Mouse (Mus musculus) inflammation-experienced regulatory T-cells (primary cell): ENCODE measurements around the gene Olfr596. TPM values are rescaled to one million over a fixed set of nuclear protein-coding genes. Genes with fewer than 3 reads are reported as not detected.

ENCODE experiments used
- polyA plus RNA-seq, 2 experiments: library from polyadenylated mRNA; unstranded; fragments of 100-300 nt; shearing (Covaris generic); gene quantifications; one replicate each; pipeline ENCODE4 v1.2.1; 2017

Olfr596 gene
- under 1 TPM in 1 of 2 experiments, not detected in 1; 0.29 TPM for polyA plus RNA-seq

GRCm38 (mm10) chr7:103305348-103305747, at the start of gene Olfr596:
Gene Olfr596, plus strand, starts transcription at chr7:103305648.

DNA sequence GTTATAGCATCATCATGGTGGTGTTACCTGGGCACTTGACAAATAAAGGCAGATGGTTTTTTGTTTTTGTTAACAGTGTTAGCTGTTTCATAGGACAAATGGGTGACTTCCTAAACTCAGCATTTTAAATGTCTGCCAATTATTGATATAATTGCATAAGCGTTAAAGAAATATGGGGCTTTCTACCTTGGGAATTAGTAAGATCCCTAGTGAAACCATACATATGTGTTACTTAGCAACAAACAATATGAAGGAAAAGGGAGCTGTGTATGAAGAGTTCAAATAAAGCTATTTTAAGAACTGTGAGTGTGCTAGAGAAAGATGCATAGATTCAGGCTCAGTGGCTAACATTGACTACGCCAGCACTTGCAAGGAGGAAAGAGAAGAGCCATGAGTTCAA, 10.6 kb downstream of the Olfr596 start, which contains the start of gene Olfr597:
Gene Olfr597, plus strand, starts transcription at position 301 of the 400 bp plus-strand sequence.

DNA sequence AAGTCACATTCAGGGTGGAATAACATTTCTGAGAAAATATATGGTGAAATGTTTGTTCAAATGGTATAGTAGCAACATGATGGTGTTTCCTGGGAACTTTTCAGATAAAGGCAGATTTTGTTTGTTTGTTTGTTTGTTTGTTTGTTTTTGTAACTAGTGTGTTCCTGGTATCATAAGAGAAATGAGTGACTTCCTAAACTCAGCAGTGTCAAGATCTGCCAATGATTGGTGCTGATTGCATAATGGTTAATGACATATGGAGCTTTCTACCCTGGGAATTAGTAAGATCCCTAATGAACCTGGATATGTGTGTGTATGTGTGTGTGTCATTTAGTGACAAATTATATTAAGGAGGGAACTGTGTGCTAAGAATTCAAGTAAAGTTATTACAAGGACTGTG, 17.8 kb downstream of the Olfr596 start, which contains the start of gene Olfr598:
Gene Olfr598, plus strand, starts transcription at position 301 of the 400 bp plus-strand sequence.

GRCm38 (mm10) chr7:103335617-103336016, 30.2 kb downstream of the Olfr596 start, which contains the start of gene Olfr599:
Gene Olfr599, plus strand, starts transcription at chr7:103335917.

DNA sequence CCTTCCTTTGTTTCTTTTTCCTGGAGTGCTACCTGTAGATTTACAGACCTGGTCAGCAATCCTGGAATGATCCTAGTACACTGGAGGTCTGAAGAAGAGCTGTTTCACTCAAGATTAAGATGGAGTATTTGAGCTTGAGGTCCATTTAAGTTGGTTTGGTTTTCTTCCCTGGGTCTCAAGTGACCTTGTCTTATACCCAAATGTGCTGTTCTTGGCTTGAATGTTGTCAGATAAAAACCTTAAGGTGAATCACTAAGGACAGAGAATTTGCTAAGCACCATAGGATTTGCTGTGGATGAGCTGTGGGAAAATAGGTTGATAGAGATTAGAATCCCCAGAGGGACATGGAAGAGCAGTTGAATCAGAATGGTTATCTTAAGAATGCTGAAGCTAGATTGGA, 44.1 kb downstream of the Olfr596 start, which contains the start of gene Olfr600:
Gene Olfr600, minus strand, starts transcription at position 101 of the 400 bp plus-strand sequence.

Other genes starting within 250 kb of the Olfr596 start
- not detected for gene Olfr584, start 223.8 kb upstream of the Olfr596 start, polyA plus RNA-seq
- not detected for gene Olfr585, start 207.9 kb upstream of the Olfr596 start, polyA plus RNA-seq
- gene Olfr586, start 180.0 kb upstream of the Olfr596 start, polyA plus RNA-seq, result not detected
- under 1 TPM in 1 of 2 experiments, not detected in 1; 0.32 TPM for gene Olfr588-ps1, start 164.8 kb upstream of the Olfr596 start, polyA plus RNA-seq
- gene Olfr589, start 149.3 kb upstream of the Olfr596 start, polyA plus RNA-seq, result not detected
- gene Olfr591, start 127.3 kb upstream of the Olfr596 start, polyA plus RNA-seq, result 1 to 10 TPM in 1 of 2 experiments, under 1 TPM in 1; 0.42 to 1.0 TPM
- under 1 TPM; 0.06 to 0.20 TPM for gene Olfr592, start 120.8 kb upstream of the Olfr596 start, polyA plus RNA-seq
- gene Olfr593, start 93.8 kb upstream of the Olfr596 start, polyA plus RNA-seq, result not detected
- gene Olfr594, start 88.7 kb upstream of the Olfr596 start, polyA plus RNA-seq, result 1 to 10 TPM in 1 of 2 experiments, not detected in 1; 1.1 TPM
- gene Usp17ld, start 53.1 kb upstream of the Olfr596 start, polyA plus RNA-seq, result not detected
- gene Olfr597, start 10.7 kb downstream of the Olfr596 start, polyA plus RNA-seq, result under 1 TPM; 0.10 to 0.17 TPM
- not detected for gene Olfr598, start 17.9 kb downstream of the Olfr596 start, polyA plus RNA-seq
- gene Olfr599, start 30.3 kb downstream of the Olfr596 start, polyA plus RNA-seq, result not detected
- under 1 TPM in 1 of 2 experiments, not detected in 1; 0.89 TPM for gene Olfr600, start 44.0 kb downstream of the Olfr596 start, polyA plus RNA-seq
- 1 to 10 TPM in 1 of 2 experiments, under 1 TPM in 1; 0.59 to 2.7 TPM for gene Olfr601, start 57.0 kb downstream of the Olfr596 start, polyA plus RNA-seq
- 1 to 10 TPM in 1 of 2 experiments, not detected in 1; 2.6 TPM for gene Olfr603, start 80.5 kb downstream of the Olfr596 start, polyA plus RNA-seq
- gene Usp17lc, start 109.4 kb downstream of the Olfr596 start, polyA plus RNA-seq, result not detected
- not detected for gene Olfr605, start 139.8 kb downstream of the Olfr596 start, polyA plus RNA-seq
- not detected for gene Olfr606, start 143.4 kb downstream of the Olfr596 start, polyA plus RNA-seq
- under 1 TPM; 0.05 to 0.20 TPM for gene Olfr607, start 158.5 kb downstream of the Olfr596 start, polyA plus RNA-seq
- gene Olfr608, start 164.2 kb downstream of the Olfr596 start, polyA plus RNA-seq, result under 1 TPM in 1 of 2 experiments, not detected in 1; 0.56 TPM
- under 1 TPM in 1 of 2 experiments, not detected in 1; 0.05 TPM for gene Olfr609, start 192.4 kb downstream of the Olfr596 start, polyA plus RNA-seq
- not detected for gene Olfr610, start 206.5 kb downstream of the Olfr596 start, polyA plus RNA-seq
- not detected for gene Olfr611, start 215.2 kb downstream of the Olfr596 start, polyA plus RNA-seq
- not detected for gene Olfr612, start 237.1 kb downstream of the Olfr596 start, polyA plus RNA-seq
- gene Olfr613, start 242.4 kb downstream of the Olfr596 start, polyA plus RNA-seq, result not detected